Mouse (Mus musculus): Measurements from ENCODE around the gene H2-Ob.

Gene H2-Ob

GRCm38 (mm10) chr17:34272102-34272501 lies 33.4 kb downstream of the H2-Ob start:
- intact Hi-C loops (cut with DNase I): no loop called here

- intact Hi-C loops (cut with DNase I): no loop called here
Measured at GRCm38 (mm10) chr17:34280499-34281038, 41.9 kb downstream of the H2-Ob start.

GRCm38 (mm10) chr17:34281836-34282235 lies 43.1 kb downstream of the H2-Ob start:
- intact Hi-C loops (cut with DNase I): no loop called here

GRCm38 (mm10) chr17:34285371-34285770 lies 46.7 kb downstream of the H2-Ob start:
- intact Hi-C loops (cut with DNase I): no loop called here

- intact Hi-C loops (cut with DNase I): no loop called here
Measured at GRCm38 (mm10) chr17:34285848-34286247, 47.1 kb downstream of the H2-Ob start.

GRCm38 (mm10) chr17:34286501-34286900 lies 47.8 kb downstream of the H2-Ob start:
- intact Hi-C loops (cut with DNase I): no loop called here

GRCm38 (mm10) chr17:34286999-34287398 lies 48.3 kb downstream of the H2-Ob start:
- intact Hi-C loops (cut with DNase I): no loop called here

- intact Hi-C loops (cut with DNase I): no loop called here
Measured at GRCm38 (mm10) chr17:34287648-34288047, 48.9 kb downstream of the H2-Ob start, which contains the start of gene H2-Aa. Gene H2-Aa, minus strand, starts transcription at chr17:34287823.

GRCm38 (mm10) chr17:34288131-34288530 lies 49.4 kb downstream of the H2-Ob start:
- intact Hi-C loops (cut with DNase I): no loop called here

- intact Hi-C loops (cut with DNase I): no loop called here
Measured at GRCm38 (mm10) chr17:34291609-34292008, 52.9 kb downstream of the H2-Ob start.

GRCm38 (mm10) chr17:34292570-34292969 lies 53.9 kb downstream of the H2-Ob start:
- intact Hi-C loops (cut with DNase I): no loop called here

- intact Hi-C loops (cut with DNase I): no loop called here
Measured at GRCm38 (mm10) chr17:34293533-34293932, 54.8 kb downstream of the H2-Ob start.

GRCm38 (mm10) chr17:34294249-34294648 lies 55.5 kb downstream of the H2-Ob start:
- intact Hi-C loops (cut with DNase I): no loop called here

GRCm38 (mm10) chr17:34295307-34295706 lies 56.6 kb downstream of the H2-Ob start:
- intact Hi-C loops (cut with DNase I): no loop called here

GRCm38 (mm10) chr17:34295891-34296794 lies 57.4 kb downstream of the H2-Ob start:
- intact Hi-C loops (cut with DNase I): no loop called here

GRCm38 (mm10) chr17:34299356-34299755 lies 60.7 kb downstream of the H2-Ob start:
- intact Hi-C loops (cut with DNase I): no loop called here

- intact Hi-C loops (cut with DNase I): no loop called here
Measured at GRCm38 (mm10) chr17:34300071-34300470, 61.4 kb downstream of the H2-Ob start.

- intact Hi-C loops (cut with DNase I): no loop called here
Measured at GRCm38 (mm10) chr17:34300691-34301566, 62.2 kb downstream of the H2-Ob start.

- intact Hi-C loops (cut with DNase I): no loop called here
Measured at GRCm38 (mm10) chr17:34301670-34302190, 63.0 kb downstream of the H2-Ob start.

GRCm38 (mm10) chr17:34303789-34304188 lies 65.1 kb downstream of the H2-Ob start:
- intact Hi-C loops (cut with DNase I): no loop called here
